Mouse (Mus musculus) megakaryocyte progenitor cell, adult 5-6 weeks (primary cell): ENCODE results near the gene Elf3. TPM values are rescaled to one million over a fixed set of nuclear protein-coding genes. Genes with fewer than 3 reads are reported as not detected.
A peak's percentile ranks its signal among the peaks of the same experiment; 100 is the strongest.

ENCODE experiments used
- ATAC-seq: replicated peaks from 2 replicates; pipeline ENCODE4 v1.8.0; 2016; ENCODE audit warnings: mild to moderate bottlenecking, moderate TSS enrichment, inconsistent platforms; ENCODE audit not compliant: poor library complexity
- total RNA-seq, 2 experiments: library from RNA; stranded (forward) in 1 of 2; stranded (reverse) in 1 of 2; fragments of 157-497, 149-512 nt in 1 of 2; fragments of 200-1000 nt in 1 of 2; gene quantifications; 2 replicates each; pipeline versions ENCODE4 v1.2.3 to v1.2.4; 2015 to 2017

The Elf3 gene
- total RNA-seq, 2 experiments from 2014 or later = 0.17 TPM; not detected in 1

DNA sequence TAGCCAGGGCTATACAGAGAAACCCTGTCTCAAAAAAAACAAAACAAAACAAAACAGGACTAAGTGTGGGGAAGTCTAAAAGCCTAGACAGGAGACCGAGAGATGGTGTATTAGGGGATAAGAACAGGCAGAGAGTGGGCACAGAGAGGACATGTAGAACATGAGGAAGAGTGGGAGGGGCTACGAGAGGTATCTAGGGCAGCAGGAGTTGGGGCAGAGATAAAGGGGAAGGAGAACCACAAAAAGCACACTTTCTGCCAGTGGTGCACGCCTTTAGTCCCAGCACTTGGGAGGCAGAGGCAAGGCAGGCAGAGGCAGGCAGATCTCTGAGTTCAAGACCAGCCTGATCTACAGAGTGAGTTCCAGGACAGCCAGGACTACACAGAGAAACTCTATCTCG, 18.2 kb downstream of the Elf3 start:
- ATAC-seq = peak; percentile 87

DNA sequence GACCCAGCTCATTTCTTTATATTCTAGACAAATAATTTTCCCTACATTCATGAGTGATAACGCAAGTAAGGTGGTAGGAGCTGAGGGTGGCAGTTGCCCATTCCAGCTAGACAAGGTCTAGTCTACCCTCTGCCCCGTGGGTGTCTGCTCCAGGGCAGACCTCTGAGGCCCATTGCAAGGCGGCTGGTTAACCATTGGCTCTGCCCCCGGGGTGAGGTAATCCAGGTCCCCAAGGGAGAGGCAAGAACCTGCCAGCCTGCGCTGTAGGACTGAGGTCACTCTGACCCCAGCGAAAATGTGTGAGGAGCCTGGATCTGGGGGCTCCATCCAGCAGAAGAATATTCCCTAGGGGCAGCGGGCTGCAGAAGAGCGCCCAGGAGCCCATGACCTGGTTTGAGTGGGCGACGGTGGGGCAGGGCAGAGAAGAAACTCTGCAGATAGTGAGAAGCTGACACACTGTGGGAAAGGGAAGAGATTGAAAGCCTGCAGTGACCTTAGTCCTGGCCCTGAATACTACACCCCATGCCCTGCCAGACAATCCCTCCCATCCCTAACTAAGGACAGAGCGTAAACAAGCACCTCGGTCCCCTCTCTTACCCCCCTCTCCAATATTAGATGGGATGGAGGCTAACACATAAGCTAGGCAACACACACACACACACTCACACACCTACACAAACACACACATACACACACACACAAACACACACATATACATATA, 21.1 kb downstream of the Elf3 start:
- ATAC-seq = no peak

DNA sequence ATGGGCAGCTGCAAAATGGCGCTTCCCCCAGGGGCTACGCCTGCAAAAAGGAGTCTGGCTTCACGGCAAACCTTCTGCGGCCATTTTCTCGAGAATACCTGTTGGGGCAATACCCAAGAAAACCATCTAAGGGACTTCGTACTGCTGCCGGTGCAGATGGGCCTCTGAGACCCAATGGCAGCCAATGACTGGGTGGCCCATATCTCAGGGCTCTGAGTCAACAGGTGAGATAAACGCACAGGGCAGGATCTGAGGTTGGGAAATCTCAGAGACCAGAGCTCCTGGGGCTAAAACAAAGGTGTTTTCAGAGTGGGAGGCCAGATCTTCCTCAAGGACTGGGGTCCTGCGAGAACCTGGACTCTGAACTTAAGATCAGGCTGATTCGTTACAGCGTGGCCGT, 23.6 kb downstream of the Elf3 start:
- no peak for ATAC-seq

DNA sequence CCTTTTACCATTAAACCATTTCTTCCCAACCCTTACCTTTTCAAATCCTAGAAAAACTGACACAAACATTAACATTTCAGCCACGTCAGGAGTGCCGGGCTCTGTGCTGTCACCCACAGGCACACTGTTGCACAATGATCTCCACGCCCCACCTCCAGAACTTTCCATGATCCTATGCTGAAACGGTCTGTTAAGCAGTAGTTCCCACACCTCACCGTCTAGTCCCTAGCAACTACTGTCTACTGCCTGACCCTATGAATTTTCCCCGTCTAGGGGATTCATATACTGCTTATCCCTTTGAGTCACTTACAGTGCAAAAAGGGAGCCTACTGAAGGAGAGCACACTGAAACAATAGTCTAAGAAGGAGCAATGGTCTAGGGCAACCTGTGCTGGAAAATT, 24.4 kb downstream of the Elf3 start:
- no peak for ATAC-seq

DNA sequence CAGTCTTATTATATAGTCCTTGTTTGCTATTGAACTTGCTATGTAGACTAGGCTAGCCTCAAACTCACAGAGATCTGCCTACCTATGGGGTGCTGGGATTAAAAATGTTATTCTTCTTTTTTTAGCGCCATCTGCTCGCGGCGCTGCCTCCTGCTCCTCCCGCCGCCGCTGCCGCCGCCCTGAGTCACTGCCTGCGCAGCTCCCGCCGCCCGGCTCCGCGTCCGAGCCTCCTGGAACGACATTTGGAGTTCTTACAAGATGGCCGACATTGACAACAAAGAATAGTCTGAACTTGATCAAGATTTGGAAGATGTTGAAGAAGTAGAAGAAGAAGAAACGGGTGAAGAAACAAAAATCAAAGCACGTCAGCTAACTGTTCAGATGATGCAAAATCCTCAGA, 26.5 kb downstream of the Elf3 start:
- 0 out of 2 replicates have a peak, but pooled peaks have one; percentile 39 for ATAC-seq

DNA sequence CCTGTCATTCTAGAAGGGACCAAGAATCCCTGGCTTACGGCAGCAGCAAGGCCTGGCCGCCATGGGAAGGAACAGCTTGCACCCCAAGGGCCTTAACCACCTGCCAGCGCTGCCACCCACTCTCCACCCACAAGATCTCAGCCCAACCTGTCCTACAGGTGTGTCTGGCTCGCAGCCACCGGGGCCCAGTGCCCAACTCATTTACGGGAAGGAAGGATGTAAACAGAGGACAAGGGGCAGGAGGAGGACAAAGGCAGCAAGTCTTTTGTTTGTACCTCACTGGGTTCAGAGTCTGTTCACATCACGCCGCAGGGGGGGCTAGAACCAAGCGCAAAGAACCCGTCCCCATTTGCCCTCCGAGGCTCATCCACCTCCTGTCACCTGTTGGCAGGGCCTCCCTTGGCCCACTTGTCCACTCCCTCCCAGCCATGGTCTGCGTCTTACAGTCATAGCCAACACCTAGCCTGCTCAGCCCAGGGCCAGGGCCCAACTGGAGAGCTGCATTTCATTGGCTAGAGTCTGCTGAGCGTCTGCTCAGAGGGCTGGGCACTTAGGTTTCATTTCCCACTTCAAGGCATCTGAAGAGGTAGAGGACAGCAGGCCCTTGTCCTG, 30.9 kb downstream of the Elf3 start:
- ATAC-seq = no peak

DNA sequence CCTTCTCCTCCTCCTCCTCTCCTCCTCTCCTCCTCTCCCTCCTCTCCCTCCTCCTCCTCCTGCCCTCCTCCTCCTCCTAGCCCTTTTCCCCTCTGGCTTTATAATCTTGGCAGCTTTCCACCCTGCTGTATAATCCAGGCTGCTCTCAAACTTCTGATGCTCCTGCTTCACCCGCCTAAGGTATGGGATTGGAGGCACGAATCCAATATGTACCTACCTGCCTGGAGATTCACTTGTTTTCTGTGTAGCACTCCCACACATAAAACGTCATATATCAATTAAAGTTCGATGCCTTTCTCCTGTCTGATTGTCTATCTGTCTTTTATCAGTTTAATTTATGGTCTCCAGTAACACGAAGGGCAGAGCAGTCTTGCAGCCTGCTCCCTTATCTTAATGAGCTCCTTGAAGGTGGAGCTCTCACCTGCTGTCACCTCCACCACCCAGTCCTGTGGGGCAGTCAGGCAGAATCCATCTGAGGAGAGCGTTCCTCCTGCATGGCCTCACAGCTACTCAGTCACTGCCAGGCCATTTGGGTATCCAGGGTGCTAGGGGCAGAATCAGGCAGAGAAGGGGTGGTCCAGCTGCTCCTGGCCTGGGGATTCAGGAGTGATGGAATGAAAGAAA, 33.3 kb downstream of the Elf3 start:
- no peak for ATAC-seq

DNA sequence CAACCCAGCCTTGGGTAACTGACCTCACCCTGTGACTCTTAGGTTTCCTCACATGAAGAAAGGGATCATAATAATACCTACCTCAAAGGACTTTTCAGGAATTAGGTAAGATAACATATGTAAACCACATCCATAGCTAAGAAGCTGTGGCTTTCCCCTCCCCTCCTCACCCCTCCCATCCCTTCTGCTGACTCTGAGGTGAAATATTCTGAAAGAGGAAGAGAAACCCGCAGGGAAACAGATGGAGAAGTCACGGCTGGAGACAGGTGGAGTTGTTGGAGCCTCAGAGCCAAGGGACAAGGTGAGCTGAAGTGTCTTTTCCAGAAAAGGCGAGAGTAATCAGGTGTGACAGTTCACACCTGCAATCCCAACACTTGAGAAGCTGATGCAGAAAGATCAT, 34.2 kb downstream of the Elf3 start:
- ATAC-seq = peak; percentile 81

DNA sequence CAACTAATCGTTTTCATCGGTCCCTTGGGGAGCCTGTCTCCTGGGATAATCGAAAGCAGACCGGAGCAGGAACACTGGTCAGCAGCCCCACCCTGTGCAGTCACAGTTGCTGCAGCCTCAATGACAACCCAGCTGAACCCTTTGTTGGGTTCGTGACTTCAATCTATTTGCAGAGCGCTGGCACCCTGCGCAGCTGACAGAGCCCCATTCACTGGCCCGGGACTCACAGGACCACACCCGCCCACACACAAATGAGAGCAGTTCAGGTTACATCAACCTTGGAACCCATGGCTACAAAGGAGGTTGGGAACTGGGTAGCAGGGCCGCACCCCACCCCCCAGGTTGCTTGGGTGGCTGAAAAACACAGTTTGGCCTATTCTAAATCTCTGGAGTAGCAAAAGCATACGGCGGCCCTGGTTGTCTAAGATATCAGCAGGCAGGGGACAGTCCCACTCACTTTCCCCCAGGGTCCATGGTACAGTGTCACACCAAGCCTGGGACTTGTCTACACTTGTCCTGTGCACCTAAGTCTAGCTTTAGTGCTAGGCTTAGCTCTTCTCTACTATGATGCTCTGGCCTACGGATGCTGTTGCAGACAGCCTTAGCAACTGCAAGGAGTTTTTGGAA, 40.6 kb downstream of the Elf3 start:
- no peak for ATAC-seq

DNA sequence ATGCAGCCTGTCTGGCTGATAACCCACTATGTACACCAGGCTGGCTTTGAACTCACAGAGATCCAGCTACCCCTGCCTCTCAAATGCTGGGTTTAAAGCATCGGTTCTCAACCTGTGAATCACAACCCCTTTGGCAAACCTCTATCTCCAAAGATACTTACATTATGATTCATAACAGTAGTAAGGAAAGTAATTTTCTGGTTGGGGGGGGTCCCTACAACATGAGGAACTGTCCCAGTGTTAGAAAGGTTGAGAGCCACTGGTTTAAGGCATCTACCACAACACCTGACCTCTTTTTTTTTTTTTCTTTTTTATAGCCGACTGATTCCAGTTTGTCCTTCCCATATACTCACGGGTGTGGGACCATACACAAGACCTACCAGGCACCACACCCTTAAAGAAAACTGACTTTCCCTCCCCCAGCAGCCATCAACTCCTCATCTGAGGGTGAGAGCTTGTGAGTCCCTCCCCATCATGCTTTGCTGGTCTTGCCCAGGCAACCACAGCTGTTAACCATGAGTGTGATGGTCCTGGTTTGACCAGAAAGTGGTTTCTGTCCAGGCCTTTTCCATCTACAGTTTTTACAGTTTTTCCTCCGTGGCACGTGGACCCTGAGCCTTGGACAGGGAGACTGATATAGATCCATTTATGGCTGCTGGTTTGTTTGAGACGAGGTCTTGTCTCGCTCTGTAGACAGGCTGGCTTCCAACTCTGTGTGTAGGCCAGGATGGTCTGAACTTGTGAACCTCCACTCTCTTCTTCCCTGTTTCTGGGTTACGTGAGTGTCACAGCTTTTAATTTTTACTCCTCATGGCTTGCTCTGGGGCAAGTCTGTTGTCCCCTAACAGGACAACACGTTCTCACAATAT, 44.4 kb downstream of the Elf3 start:
- ATAC-seq = no peak

DNA sequence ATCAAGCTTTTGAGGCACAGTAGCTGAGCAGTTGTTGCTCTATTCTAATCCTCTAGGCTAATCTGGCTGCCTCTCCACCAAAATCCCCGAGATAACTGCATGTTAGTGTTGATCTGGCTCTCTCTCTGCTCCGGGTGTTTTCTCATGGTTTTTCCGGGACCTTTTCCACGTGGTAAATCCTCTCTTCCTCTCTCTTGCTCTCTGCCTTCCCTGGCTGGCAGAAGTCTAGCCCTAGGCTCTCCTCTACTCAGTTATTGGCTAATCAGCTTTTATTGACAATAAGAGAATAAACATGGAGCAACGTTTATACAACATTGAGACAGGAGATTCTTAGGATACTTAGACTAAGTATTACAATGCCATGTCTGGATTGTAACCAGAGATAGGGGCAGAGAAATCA, 47.9 kb downstream of the Elf3 start:
- no peak for ATAC-seq

DNA sequence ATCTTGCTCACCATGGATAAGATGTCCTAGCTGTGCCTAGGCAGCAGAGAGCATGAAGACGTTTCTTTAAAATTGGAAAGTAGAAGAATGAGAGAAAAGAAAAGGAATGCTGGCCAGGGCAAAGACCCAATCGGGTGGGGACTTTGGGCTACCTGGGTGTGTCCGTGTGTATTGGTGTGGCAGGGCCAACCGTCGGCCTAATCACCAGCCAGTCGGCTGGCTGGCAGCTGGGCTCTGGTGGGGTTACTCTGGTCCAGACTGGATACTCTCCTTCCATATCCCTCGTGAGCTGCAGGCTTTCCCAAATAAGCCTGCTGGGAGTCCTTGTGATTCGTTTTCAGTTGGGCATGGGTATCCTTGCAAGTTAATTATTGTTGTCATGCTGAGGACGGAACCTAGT, 49.7 kb downstream of the Elf3 start:
- no peak; the same call in 1 of the 2 replicates for ATAC-seq

DNA sequence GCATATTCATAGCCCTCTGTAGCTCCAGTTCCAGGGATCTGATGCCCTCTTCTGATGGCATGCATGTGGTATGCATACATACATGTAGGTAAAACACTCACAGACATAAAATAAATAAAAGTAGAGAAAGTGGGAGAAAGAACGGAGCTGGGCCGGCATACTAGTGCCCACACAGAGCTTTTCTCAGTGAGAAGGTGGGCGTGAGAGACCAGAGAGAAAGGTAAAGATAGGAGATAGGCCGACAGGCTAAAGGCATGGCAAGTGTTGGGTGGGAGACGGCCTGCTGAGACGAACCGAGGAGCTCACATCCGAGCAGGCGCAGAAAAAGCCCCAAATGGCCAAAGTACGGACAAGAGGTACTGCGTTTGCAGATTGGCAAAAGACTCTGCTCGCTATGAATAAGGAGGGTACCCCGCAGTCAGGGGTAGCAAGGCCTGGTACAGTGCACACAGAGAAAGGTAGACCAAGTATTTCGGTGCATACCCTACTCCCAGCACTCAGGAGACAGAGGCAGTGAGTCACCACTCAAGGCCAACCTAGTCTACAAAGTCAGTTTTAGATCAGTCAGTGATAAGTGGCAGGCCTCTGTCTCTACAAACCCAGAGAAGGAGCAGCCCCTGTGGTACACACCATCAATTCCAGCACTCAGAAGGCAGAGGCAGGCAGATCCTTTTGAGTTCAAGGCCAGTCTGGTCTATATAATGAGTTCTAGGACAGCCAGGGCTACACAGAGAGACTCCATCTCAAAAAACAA, 51.6 kb downstream of the Elf3 start:
- no peak for ATAC-seq

DNA sequence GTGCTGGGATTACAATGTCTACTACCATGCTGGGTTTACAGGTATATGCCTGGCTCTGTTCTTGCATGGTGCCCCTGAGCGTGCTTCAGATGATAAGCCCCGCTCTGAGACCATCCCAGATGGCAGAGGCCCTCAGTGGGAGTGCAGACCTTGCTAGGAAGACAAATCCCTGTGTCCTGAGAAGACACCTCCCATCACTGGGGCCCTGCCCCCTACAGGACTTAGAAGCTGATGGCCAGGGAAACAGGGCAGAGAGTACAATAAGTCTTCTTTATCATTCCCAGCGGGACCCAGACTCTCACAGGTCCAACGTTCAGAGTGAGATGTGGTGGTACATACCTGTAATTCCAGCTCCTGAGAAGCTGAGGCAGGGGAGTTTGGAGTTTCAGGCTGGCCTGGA, 53.1 kb downstream of the Elf3 start:
- ATAC-seq = no peak

DNA sequence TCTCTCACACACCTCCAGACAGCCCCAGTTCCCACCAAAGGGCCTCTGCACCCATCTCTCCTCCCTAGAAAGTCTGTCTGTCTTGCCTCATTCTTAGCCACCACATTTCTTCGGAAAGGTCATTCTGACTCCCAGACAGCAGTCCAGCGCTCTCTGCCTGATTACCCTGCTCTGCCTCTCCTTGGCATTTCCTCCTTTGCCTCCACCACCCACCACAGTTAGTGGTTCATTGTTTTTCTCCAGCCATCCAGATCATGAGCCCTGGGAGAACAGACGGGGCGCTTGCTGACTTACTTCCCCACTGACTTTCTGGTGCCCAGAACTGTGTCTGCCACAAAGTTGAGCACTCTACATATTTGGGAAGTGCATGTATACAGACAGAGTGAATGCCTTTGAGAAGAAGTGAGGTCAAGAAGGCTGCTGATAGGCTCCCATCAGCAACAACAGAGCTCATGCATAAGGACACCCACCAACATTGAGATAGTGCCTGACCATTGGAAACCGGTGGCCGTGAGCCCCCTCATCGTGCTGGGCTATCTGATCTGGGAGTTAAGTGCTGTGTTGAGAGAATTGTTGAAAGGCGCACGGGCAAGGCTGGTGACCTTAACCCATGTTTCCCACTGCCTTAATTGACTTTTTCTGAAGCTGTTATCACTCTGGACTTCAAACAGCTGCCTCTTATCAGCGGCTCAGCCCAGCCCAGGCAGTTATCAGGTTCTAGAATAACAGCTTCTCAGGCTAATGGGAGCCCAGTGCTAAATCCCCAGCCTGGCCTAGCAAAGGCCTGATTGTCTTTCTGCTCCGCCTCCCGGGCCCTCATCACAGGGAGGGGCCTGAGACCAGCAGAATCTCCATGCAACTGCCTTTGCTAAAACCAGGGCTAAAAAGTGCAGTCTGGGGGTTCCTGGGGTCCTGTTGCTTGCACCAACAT, 53.9 kb downstream of the Elf3 start:
- ATAC-seq = peak; percentile 94
